In genomic region chr13:107887366-107888230, GRCm38 (mm10) we compare ENCODE assay signal across 9 mouse cellular contexts.
DNase-seq lines count a peak whose midpoint lies in the region; ATAC-seq and TF ChIP-seq lines count a peak whose summit lies in the region.
"Had no signal": no experiment of that assay in that cellular context is flagged by ENCODE, and none has a peak within 500 bp of the region (broad histone marks: within the 10 kb centered on the region; RNA-seq: fewer than 3 reads in every experiment).

No protein-coding gene starts in this region.

- peak overlapping the region; percentile 84 to 92 for H3K4me3 ChIP-seq in heart, embryonic 14.5 days (ENCODE audit: control insufficient read depth in 1 of 2, insufficient read depth in 1 of 2, low read depth in 1 of 2, low read length in 2 of 2)
- peak overlapping the region; percentile 92 for H3K4me3 ChIP-seq in brown adipose tissue, adult 24 weeks (ENCODE audit: insufficient read depth, low read depth, low read length)
- peak overlapping the region; percentile 96 for H3K4me3 ChIP-seq in hindbrain, embryonic 15.5 days
- H3K4me3 ChIP-seq in midbrain, postnatal 0 days (ENCODE audit: low read depth, low read length): peak overlapping the region; percentile 86

- TF ChIP-seq CTCF in midbrain, postnatal 0 days (IDR thresholded peaks at IDR 0.05): no peak

- H3K36me3 ChIP-seq in heart, embryonic 14.5 days (ENCODE audit: control insufficient read depth, insufficient read depth, low read length): no peaks in the 10 kb centered on the region
- H3K36me3 ChIP-seq in hindbrain, embryonic 15.5 days: no peaks in the 10 kb centered on the region
- H3K36me3 ChIP-seq in midbrain, postnatal 0 days (ENCODE audit: insufficient read depth, low read length): no peaks in the 10 kb centered on the region
- H3K36me3 ChIP-seq: G1E had no signal

- ATAC-seq in heart, embryonic 14.5 days (ENCODE audit: insufficient number of reproducible peaks, insufficient read depth, low FRiP score, low read depth): no peak
- no peak for ATAC-seq in hindbrain, embryonic 15.5 days (ENCODE audit: low FRiP score, low read depth)
- no peak for ATAC-seq in midbrain, postnatal 0 days (ENCODE audit: low FRiP score)
- ATAC-seq in activated CD4-positive, CD25-positive, alpha-beta regulatory T cell, adult 4 months: no peak

- WGBS in heart, embryonic 14.5 days: 5% methylated on average over 15 of the region's 16 CpGs
- under 1% methylated on average over 16 of the region's 16 CpGs for WGBS in hindbrain, embryonic 15.5 days
- 3% methylated on average over 16 of the region's 16 CpGs for WGBS in midbrain, postnatal 0 days

- no peaks in the 10 kb centered on the region for H3K9me3 ChIP-seq in heart, embryonic 14.5 days (ENCODE audit: control insufficient read depth, low read length)
- no peaks in the 10 kb centered on the region for H3K9me3 ChIP-seq in hindbrain, embryonic 15.5 days
- no peaks in the 10 kb centered on the region for H3K9me3 ChIP-seq in midbrain, postnatal 0 days (ENCODE audit: low read length)

- H3K27me3 ChIP-seq in heart, embryonic 14.5 days (ENCODE audit: control insufficient read depth, insufficient read depth, low read length): 0 out of 2 replicates have a peak, but pooled peaks cover 3% of the 10 kb centered on the region
- no peaks in the 10 kb centered on the region for H3K27me3 ChIP-seq in hindbrain, embryonic 15.5 days
- no peaks in the 10 kb centered on the region for H3K27me3 ChIP-seq in midbrain, postnatal 0 days (ENCODE audit: insufficient read depth, low read length)

- 0 out of 4 replicates have a peak overlapping the region, but pooled peaks of 1 of the 2 experiments have one; percentile 86 for H3K27ac ChIP-seq in heart, embryonic 14.5 days (replicated peaks in 1 of 2; ENCODE audit: control insufficient read depth in 1 of 2, insufficient read depth in 1 of 2, low read depth in 2 of 2, low read length in 2 of 2)
- no peak overlapping the region for H3K27ac ChIP-seq in brown adipose tissue, adult 24 weeks (replicated peaks; ENCODE audit: low read depth, low read length)
- H3K27ac ChIP-seq in hindbrain, embryonic 15.5 days (replicated peaks): peak overlapping the region; percentile 93
- no peak overlapping the region for H3K27ac ChIP-seq in midbrain, postnatal 0 days (ENCODE audit: low read depth, low read length)

- intact Hi-C loops in heart, postnatal 25 days (cut with DNase I): loop anchor here (5.0 to 10.0 kb wide), 5 partner anchors 50 to 423 kb away; partner anchors contain the start of genes Ercc8 and Ndufaf2

- H3K9ac ChIP-seq in heart, embryonic 14.5 days (ENCODE audit: low read length): peak overlapping the region; percentile 87
- H3K9ac ChIP-seq in hindbrain, embryonic 15.5 days: peak overlapping the region; percentile 89
- H3K9ac ChIP-seq in midbrain, postnatal 0 days (replicated peaks; ENCODE audit: low read length, poor library complexity, severe bottlenecking): peak overlapping the region; percentile 88

- no peak for DNase-seq in heart, postnatal 25 days (ENCODE audit: low spot score)
- DNase-seq in midbrain, postnatal 0 days (ENCODE audit: low spot score): no peak
- no peak for DNase-seq in frontal cortex, postnatal 25 days (ENCODE audit: low spot score in 2 of 2)
- DNase-seq in left cerebral cortex, adult 11 months (ENCODE audit: low spot score): no peak

- H3K4me1 ChIP-seq in heart, embryonic 14.5 days (ENCODE audit: control insufficient read depth in 2 of 2, insufficient read depth in 2 of 2, low read length in 2 of 2): peaks cover 0 to 18% of the 10 kb centered on the region in 2 experiments; a peak in 3 of 4 replicates
- H3K4me1 ChIP-seq in brown adipose tissue, adult 24 weeks (ENCODE audit: control insufficient read depth, insufficient read depth, insufficient read length, low read length): no peaks in the 10 kb centered on the region; the same call in 1 of the 2 replicates
- H3K4me1 ChIP-seq in hindbrain, embryonic 15.5 days (replicated peaks): peaks cover 46% of the 10 kb centered on the region
- 0 out of 2 replicates have a peak, but pooled peaks cover 9% of the 10 kb centered on the region for H3K4me1 ChIP-seq in midbrain, postnatal 0 days (ENCODE audit: insufficient read depth, low read length)

- peak overlapping the region; percentile 81 for H3K4me2 ChIP-seq in heart, embryonic 14.5 days (ENCODE audit: low read length)
- H3K4me2 ChIP-seq in hindbrain, embryonic 15.5 days: peak overlapping the region; percentile 71
- peak overlapping the region; percentile 64 for H3K4me2 ChIP-seq in midbrain, postnatal 0 days (ENCODE audit: low read depth, low read length, poor library complexity, severe bottlenecking)
